Mouse (Mus musculus) gastrocnemius, adult 2 months (tissue): ENCODE results near the gene Mrgprb5. TPM values are rescaled to one million over a fixed set of nuclear protein-coding genes. Genes with fewer than 3 reads are reported as not detected.
"Not testable (repeated sequence)": the region's sequence is repeated elsewhere in the genome, so short reads cannot be mapped to it uniquely, and the experiment has no call there.

Experiments used
- DNase-seq: peaks from one replicate; pipeline ENCODE4 v3.0.0; 2022
- H3K27ac ChIP-seq: fragments of 200-600 bp; 2 replicates; pipeline ENCODE4 v1.8.1; 2022; ENCODE audit warnings: mild to moderate bottlenecking
- H3K4me3 ChIP-seq: fragments of 200-600 bp; 2 replicates; pipeline ENCODE4 v1.8.1; 2022; ENCODE audit warnings: mild to moderate bottlenecking, moderate library complexity
- CTCF ChIP-seq: fragments of 200-600 bp; IDR thresholded peaks from 2 replicates; pipeline ENCODE4 v1.8.1; 2022; ENCODE audit warnings: antibody characterized with exemption, mild to moderate bottlenecking, moderate library complexity
- intact Hi-C: fragments of 180-260 bp; cut with DNase I; formaldehyde crosslinking; loops from one replicate; pipeline ENCODE4 v1.15.1; 2025
- long read RNA-seq, 2 experiments: library from polyadenylated mRNA; stranded (forward); transcript quantifications; one replicate each; pipeline ENCODE4 v2.0.0; 2021
- total RNA-seq, 2 experiments: library from RNA; stranded (reverse); gene quantifications; 2 replicates each; pipeline ENCODE4 v1.2.3; 2021

Mrgprb5 gene
- not detected for total RNA-seq
- long read RNA-seq, experiment 1 = 0 reads
- long read RNA-seq, experiment 2 = 0 reads

- TF ChIP-seq CTCF = no peak
- H3K4me3 ChIP-seq = no peak within 1 kb of the TSS
- intact Hi-C loops = no loop called here
- no peak for DNase-seq
- no peak within 1 kb of the TSS for H3K27ac ChIP-seq
Measured at GRCm38 (mm10) chr7:48168919-48169318, at the start of gene Mrgprb5. Mrgprb5 (minus strand) TSS chr7:48169019.

GRCm38 (mm10) chr7:48199188-48199587 lies 30.4 kb upstream of the Mrgprb5 start, which contains the start of gene Mrgprb4:
Mrgprb4 (minus strand) TSS chr7:48199288.
- intact Hi-C loops = no loop called here
- H3K4me3 ChIP-seq = no peak within 1 kb of the TSS
- H3K27ac ChIP-seq = no peak within 1 kb of the TSS
- no peak for DNase-seq
- TF ChIP-seq CTCF = no peak

GRCm38 (mm10) chr7:48167471-48167870 lies 1.3 kb downstream of the Mrgprb5 start:
- Histone ChIP-seq H3K27ac (no peak overlapping the region), H3K4me3 (no peak overlapping the region)
- DNase-seq = no peak
- intact Hi-C loops = no loop called here
- TF ChIP-seq CTCF = no peak

- no peak for DNase-seq
- H3K27ac ChIP-seq = no peak overlapping the region
- H3K4me3 ChIP-seq = peak overlapping the region; percentile 58
- intact Hi-C loops = no loop called here
- peak; percentile 23; the same call in 1 of the 2 replicates for TF ChIP-seq CTCF
Measured at GRCm38 (mm10) chr7:48138248-48138702, 30.5 kb downstream of the Mrgprb5 start.

- intact Hi-C loops = no loop called here
- Histone ChIP-seq H3K4me3 (peak overlapping the region; percentile 58), H3K27ac (no peak overlapping the region)
- DNase-seq = peak; percentile 36
- TF ChIP-seq CTCF = no peak
Measured at GRCm38 (mm10) chr7:48137216-48138077, 31.4 kb downstream of the Mrgprb5 start.

- intact Hi-C loops = no loop called here
- no peak for TF ChIP-seq CTCF
- DNase-seq = no peak
- Histone ChIP-seq H3K4me3 (no peak overlapping the region), H3K27ac (no peak overlapping the region)
Measured at GRCm38 (mm10) chr7:48132674-48133073, 36.1 kb downstream of the Mrgprb5 start.

- H3K27ac ChIP-seq, intact Hi-C loops, DNase-seq: not testable (repeated sequence)
- TF ChIP-seq CTCF = peak; percentile 47
- H3K4me3 ChIP-seq = peak overlapping the region; percentile 64; the same call in 1 of the 2 replicates
Measured at GRCm38 (mm10) chr7:48132247-48132646, 36.6 kb downstream of the Mrgprb5 start.

- Histone ChIP-seq H3K4me3 (peak overlapping the region; percentile 64), H3K27ac (peak overlapping the region; percentile 28; the same call in 1 of the 2 replicates)
- DNase-seq, intact Hi-C loops: not testable (repeated sequence)
Measured at GRCm38 (mm10) chr7:48131820-48132219, 37.0 kb downstream of the Mrgprb5 start.

- no peak overlapping the region for H3K4me3 ChIP-seq
- DNase-seq = no peak
- H3K27ac ChIP-seq = no peak overlapping the region
- intact Hi-C loops = no loop called here
- TF ChIP-seq CTCF = no peak
Measured at GRCm38 (mm10) chr7:48123806-48124205, 45.0 kb downstream of the Mrgprb5 start.

Other genes starting within 250 kb of the Mrgprb5 start
- gene Mrgpra4, start 186.9 kb downstream of the Mrgprb5 start, total RNA-seq = not detected
- gene Mrgprx1, start 141.4 kb downstream of the Mrgprb5 start, total RNA-seq = not detected
- gene Mrgprb4, start 30.3 kb upstream of the Mrgprb5 start, total RNA-seq = not detected
- not detected for gene Mrgprb8, start 219.5 kb upstream of the Mrgprb5 start, total RNA-seq